Mouse (Mus musculus) embryonic fibroblast, embryonic 13.5 days (primary cell): ENCODE measurements around the gene Ppp2r2c. TPM values are rescaled to one million over a fixed set of nuclear protein-coding genes. Genes with fewer than 3 reads are reported as not detected.

ENCODE experiments used
- H3K27ac ChIP-seq: 2 replicates; pipeline ENCODE4 v1.5.1; 2012; ENCODE audit warnings: low read length, control low read depth, inconsistent platforms; ENCODE audit not compliant: insufficient read depth
- H3K4me1 ChIP-seq: 2 replicates; pipeline ENCODE4 v1.6.1; 2011; ENCODE audit warnings: low read length; ENCODE audit not compliant: control insufficient read depth, insufficient read depth
- H3K4me3 ChIP-seq: 2 replicates; pipeline ENCODE4 v1.5.1; 2011; ENCODE audit warnings: mild to moderate bottlenecking, control low read depth, low read length; ENCODE audit not compliant: insufficient read depth
- CTCF ChIP-seq: IDR thresholded peaks from 2 replicates; pipeline ENCODE4 v1.5.1; 2011; ENCODE audit warnings: mild to moderate bottlenecking, control low read depth, low read length, moderate library complexity, borderline replicate concordance; ENCODE audit not compliant: insufficient read depth
- POLR2A ChIP-seq: IDR thresholded peaks from 2 replicates; pipeline ENCODE4 v1.6.1; 2011; ENCODE audit warnings: low read depth, mild to moderate bottlenecking, control low read depth, low read length, moderate library complexity
- polyA plus RNA-seq: library from polyadenylated mRNA; stranded (reverse); fragments of >200 nt; gene quantifications from 2 replicates; pipeline ENCODE4 v1.2.4, GENCODE M21; 2011; ENCODE audit warnings: low read depth; ENCODE audit not compliant: missing spikeins, insufficient read length

Gene Ppp2r2c
- polyA plus RNA-seq, 1 experiment: 0.65 TPM

DNA sequence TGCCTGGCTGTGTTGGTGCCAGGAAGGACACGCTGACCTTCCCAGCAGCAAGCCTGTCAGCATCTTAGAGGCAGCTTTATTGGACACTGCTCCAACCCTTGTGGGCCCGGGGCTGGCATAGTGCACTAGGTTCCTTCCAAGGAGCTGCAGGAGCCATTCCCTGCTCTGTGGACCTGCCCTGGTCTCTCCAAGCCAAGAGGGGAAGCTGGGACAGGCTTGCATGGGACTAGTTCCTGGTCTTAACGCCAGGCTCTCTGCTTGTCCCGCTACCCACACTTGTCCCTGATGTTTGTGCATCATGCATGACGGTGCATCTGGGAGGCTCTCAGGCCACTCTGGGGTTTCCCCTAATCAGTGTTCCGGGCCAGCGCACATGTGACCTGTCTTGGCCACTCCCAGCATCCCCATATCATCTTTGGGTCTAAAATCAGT lies 18.6 kb downstream of the Ppp2r2c start:
- Histone ChIP-seq H3K4me1 (no peaks in the 10 kb centered on the region), H3K4me3 (no peak overlapping the region), H3K27ac (no peak overlapping the region)
- no peak for TF ChIP-seq CTCF
- no peak for TF ChIP-seq POLR2A

DNA sequence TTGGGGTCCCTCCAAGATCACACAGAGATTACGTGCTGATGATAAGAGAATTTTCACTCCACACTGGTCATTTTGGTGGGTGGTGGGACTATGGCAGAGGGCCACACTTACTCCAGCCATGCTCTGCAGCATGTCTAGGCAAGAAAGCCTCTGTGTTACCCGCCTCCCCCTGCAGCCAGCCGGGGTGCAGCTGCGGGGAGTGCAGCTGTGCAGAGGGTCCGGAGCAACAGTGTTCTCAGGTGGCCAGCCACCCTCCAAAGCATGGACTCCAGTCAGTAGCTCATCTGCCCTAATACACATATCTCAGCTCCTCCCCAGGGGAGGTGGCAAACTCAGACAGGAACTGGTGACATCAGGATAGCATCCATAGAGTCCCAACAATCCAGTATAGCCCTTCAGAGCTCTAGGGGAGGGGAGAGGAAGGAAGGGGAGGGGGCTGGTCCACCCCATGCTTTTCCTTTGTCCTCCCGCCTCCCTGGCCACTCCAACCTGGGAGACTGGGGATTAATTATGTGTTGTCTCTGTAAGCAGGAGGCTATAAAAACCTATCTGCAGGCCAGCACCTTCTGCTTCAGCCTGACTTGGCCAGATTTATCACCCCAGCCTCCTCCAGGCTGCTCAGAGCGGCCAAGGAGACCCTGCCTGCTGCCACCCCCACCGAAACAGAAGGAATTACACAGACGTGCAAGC lies 19.1 kb downstream of the Ppp2r2c start:
- TF ChIP-seq CTCF (no peak), POLR2A (no peak)
- Histone ChIP-seq H3K4me3 (no peak overlapping the region), H3K27ac (no peak overlapping the region), H3K4me1 (no peaks in the 10 kb centered on the region)

DNA sequence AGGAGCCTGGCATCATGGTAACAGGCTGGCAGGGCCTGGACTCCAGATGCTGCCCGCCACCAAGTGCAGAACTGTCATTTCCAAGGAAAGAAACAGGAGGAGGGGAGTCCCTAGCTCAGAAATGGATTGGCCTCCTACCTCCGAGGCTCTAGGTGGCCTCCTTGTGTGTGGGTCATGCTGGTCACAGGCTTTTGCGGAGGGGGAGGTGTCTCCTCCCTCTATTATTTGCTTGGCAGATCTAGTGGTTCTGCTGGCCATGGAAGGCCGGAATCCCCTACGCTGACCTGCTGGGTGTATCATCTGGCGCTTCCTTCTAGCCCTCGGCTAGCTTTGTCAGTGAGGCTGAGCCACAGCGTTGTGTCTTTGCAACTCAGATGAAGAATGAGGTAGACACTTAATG lies 20.2 kb downstream of the Ppp2r2c start:
- no peak for TF ChIP-seq CTCF
- no peak for TF ChIP-seq POLR2A
- Histone ChIP-seq H3K4me3 (no peak overlapping the region), H3K4me1 (no peaks in the 10 kb centered on the region), H3K27ac (no peak overlapping the region)

DNA sequence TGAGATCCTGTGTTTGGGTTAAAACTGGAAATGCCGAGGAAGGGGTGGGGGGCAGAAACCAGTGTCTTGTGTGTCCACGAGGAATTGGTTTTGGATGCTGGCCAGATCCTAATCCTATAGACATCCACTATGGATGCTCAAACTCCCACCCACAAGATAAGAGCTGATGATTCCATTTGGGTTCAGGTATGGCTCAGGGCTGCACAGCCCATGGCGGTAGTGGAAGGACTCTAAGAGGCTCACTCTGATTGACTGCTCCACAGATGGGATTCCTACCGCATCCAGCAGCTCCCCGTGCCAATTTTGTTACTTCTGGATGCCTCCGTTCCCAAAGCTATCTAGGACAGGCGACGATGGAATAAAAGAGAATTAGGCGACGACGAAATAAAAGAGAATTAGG lies 20.6 kb downstream of the Ppp2r2c start:
- TF ChIP-seq POLR2A (no peak), CTCF (no peak)
- Histone ChIP-seq H3K4me3 (no peak overlapping the region), H3K27ac (no peak overlapping the region), H3K4me1 (no peaks in the 10 kb centered on the region)

DNA sequence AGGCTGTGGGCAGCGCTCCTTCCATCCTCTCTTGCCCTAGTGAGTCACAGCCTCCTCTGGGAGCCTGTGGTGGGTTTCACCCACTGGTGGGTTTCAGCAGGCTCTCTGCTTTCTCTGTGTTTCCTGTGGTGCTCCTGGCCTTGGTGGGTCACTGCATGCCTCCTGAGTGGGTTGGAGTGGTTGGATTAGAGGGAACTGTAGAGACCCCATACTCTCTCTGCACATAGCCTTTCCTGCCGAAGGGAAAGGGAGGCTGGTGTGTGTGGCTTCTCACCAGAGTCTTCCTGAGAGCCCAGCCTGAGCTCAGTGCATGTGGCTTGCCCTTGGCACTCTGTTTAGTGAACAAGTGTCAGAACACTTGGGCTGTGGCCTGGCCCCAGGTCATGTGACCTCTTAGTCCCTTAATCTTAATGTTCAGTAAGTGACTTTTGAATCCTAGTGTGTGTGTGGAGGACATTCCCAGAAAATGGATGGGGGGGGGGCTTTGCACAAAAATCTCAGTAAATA lies 21.1 kb downstream of the Ppp2r2c start:
- no peak overlapping the region for H3K4me3 ChIP-seq
- H3K4me1 ChIP-seq: no peaks in the 10 kb centered on the region
- TF ChIP-seq CTCF (no peak), POLR2A (no peak)

DNA sequence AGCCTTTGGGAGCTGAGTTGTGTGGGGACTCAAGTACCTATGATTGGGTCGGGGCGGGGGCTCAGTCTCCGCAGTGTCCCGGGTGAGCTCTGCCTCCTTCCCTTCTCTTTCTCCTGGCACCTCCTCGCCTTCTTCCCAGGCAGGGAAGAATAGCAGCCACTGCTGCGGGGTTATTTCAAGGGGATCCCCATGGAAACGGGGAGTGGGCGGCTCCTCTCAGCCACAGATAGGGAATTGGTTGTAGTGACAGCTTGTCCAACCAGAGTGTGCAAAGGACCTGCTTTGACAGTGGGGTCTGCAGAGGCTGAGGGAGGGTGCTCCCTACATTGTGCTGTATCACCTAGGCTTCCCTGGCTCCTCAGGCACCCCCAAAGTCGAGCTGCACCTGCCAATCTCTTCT lies 22.5 kb downstream of the Ppp2r2c start:
- H3K4me3 ChIP-seq: no peak overlapping the region
- H3K27ac ChIP-seq: no peak overlapping the region
- TF ChIP-seq POLR2A: no peak
- no peak for TF ChIP-seq CTCF
- H3K4me1 ChIP-seq: no peaks in the 10 kb centered on the region

More for the DNA sequence above, 21.1 kb downstream of the Ppp2r2c start:
- no peak overlapping the region for H3K27ac ChIP-seq

DNA sequence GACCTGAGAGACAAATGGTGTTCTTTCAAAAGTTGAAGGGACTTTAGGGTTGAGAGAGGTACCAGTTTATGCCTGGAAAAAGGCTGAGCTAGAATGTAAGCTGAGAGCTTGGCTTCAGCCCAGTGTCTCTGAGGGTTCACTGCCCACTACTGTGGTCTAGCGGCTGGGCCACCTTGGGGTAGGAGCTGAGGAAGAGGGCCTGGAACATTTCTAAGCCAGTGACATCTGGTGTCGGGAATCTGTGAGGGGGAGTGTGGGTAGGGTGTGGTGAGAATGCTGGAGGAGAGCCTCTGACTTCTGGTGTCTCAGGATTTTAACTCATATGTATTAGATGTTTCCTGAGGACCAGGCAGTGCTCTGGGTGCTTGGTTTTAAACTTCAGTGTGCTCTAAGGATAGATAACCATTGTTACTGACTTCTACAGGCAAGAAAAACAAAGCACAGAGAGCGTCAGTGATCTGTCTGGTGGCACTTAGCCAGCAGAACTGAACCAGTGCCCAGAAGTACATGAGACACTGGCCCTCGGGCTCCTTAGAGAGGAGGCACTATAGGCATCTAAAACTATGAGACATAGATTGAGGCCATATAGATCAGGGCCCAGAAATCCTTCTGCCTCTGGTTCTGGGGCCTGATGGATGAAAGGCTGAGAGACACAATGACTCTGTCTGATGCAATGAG lies 23.6 kb downstream of the Ppp2r2c start:
- Histone ChIP-seq H3K4me3 (no peak overlapping the region), H3K27ac (no peak overlapping the region), H3K4me1 (no peaks in the 10 kb centered on the region)
- no peak for TF ChIP-seq POLR2A
- TF ChIP-seq CTCF: no peak

DNA sequence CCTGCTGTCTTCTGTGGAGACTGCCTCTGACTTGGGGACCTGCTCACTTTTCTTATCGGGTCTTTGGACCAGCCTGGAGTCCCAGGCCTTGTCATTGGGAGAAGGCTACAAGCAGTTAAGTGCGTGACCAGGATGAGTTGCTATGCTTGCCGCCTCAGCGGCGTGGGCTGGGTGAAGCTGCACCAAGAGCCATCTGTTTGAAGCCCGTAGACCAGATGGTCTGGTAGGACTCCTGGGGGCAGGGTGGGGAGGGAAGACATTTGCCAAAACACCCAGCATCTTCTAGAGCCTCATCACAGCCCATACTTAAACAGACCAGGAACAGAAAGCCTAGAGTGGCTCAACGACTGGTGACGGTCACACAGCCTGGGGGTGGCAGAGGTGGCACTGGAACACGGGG lies 24.9 kb downstream of the Ppp2r2c start:
- TF ChIP-seq POLR2A (no peak), CTCF (no peak)
- Histone ChIP-seq H3K27ac (no peak overlapping the region), H3K4me1 (no peaks in the 10 kb centered on the region), H3K4me3 (no peak overlapping the region)

DNA sequence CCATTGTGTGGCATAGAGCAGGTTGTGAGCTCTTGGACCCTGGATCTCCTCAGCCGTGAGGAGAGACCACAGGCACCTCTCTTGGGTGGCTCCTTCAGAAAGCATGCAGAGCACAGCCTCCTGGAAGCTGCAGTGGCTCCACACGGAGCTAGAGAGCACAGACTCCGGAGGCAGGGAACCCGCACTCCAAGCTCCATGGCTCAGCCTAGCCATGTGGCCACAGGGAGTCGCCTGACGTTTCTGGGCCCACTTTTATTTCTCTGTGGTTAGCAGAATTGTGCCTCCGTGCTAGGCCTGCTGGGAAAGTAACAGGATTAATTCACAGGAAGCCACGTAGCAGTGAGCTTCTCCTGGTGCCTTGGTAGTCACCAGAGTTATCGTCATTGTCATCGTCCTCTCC lies 25.8 kb downstream of the Ppp2r2c start:
- Histone ChIP-seq H3K4me3 (no peak overlapping the region), H3K4me1 (no peaks in the 10 kb centered on the region), H3K27ac (no peak overlapping the region)
- TF ChIP-seq CTCF: no peak
- TF ChIP-seq POLR2A: no peak

DNA sequence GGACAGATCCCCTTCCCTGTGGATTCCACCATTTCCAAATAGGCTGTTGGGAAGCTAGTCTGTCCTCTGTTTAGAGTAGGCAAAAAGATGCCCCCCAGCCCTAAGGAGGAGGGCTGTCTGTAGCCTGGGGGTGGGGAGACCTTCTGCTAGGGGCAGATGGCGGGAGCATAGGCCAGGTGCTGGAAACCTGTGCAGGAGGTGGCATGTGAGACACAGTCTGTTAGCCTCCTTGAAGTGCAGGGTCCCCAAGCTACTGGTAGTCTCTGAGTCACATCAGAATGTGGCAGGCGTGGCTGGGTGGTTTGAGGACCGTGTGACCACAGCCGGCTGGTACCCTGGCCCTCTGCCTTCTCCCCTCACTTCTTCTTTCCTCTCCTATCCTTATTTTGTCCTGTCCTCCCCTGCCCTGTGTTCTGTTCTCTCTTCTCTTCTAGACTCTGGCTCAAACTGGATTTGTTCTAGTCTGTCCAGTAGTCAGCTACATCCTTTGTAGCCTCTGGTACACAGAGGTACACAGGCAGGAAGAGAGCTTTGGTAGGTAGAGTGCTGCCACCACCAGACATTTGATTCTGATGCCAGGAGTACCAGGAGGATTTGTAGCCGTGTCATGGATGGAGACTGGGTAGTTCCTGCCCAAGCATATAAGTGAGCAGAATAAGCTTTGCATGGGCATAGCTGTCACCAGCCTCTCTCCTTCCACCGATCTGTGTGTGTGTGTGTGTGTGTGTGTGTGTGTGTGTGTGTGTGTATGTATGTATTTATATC lies 26.5 kb downstream of the Ppp2r2c start:
- no peak overlapping the region for H3K27ac ChIP-seq
- no peak overlapping the region for H3K4me3 ChIP-seq
- TF ChIP-seq POLR2A: no peak
- no peak for TF ChIP-seq CTCF
- H3K4me1 ChIP-seq: no peaks in the 10 kb centered on the region
